Mouse (Mus musculus) cerebellum, adult (tissue): ENCODE results near the gene Gm3543.
"Not testable (repeated sequence)": the region's sequence is repeated elsewhere in the genome, so short reads cannot be mapped to it uniquely, and the experiment has no call there.

Experiments used
- ATAC-seq: cut with Nextera tagmentation; 2 replicates; pipeline ENCODE4 v1.9.2; 2017; ENCODE audit warnings: mild to moderate bottlenecking, moderate library complexity, mixed read lengths; ENCODE audit not compliant: insufficient number of reproducible peaks, low FRiP score, low TSS enrichment

Gene Gm3543

DNA sequence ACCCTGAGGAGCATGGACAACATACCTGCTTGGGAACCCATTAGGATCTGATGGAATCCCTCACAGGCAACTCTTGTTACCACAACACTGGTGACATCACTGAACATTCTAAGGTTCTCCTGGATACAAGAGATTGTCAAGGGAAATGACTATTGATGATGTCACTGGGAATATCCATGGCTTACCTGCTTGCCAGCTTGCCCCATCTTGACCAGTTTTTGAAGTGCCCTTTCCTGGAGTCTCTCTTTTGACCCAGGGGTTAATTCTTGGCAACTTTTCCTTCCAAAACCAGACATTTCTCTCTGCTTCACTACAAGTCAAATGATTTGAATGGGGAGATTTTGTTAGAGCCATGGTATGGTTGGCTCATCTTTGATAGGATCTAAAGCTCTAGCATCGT lies at the start of gene Gm3543:
Gene Gm3543 (minus strand): TSS at position 101 of the 400 bp plus-strand sequence.
- not testable (repeated sequence) for ATAC-seq

GRCm38 (mm10) chr14:41968596-41968995 lies 14.5 kb downstream of the Gm3543 start:
- not testable (repeated sequence) for ATAC-seq

- ATAC-seq, result not testable (repeated sequence)
These were observed 15.3 kb downstream of the Gm3543 start, which contains the start of gene Gm6401 for GRCm38 (mm10) chr14:41967827-41968226. TSS of gene Gm6401 (minus strand) at chr14:41967927.

- not testable (repeated sequence) for ATAC-seq
These were observed 19.0 kb downstream of the Gm3543 start for GRCm38 (mm10) chr14:41964095-41964494.

- not testable (repeated sequence) for ATAC-seq
These were observed 39.4 kb downstream of the Gm3543 start, which contains the start of gene 1700024B05Rik for GRCm38 (mm10) chr14:41943695-41944094. TSS of gene 1700024B05Rik (plus strand) at chr14:41943995.
